ENCODE assay signal across 16 mouse cellular contexts in the genomic region with DNA sequence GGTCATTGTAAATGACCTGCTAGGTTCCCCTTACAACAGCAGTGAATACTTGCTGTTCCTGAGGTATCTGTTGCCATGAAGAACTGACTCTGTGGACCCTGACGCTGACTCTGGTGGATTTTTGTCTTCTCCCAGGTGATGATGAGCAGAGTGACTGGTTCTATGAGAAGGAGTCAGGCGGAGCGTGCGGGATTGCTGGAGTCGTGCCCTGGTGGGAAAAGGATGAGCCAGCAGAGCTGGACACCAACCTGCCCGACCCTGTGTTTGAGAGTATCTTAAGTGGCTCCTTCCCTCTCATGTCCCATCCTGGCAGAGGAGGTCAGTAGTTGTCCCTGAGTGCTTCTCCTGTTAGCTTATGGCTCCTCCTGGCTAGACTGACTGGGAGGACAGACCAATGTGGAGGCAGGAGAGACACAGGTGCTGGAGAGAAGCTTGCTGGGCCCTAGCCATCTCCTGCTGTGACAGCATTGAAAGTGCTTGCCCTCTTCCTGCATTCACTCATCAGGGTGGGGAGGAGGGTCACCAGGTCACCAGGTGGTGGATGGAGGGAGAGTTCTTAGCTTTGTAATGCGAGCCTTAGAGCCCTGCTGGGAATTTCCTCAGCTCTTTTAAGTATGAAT. TPM values are rescaled to one million over a fixed set of nuclear protein-coding genes. Genes with fewer than 3 reads are reported as not detected.
DNase-seq lines count a peak whose midpoint lies in the region; ATAC-seq lines count a peak whose summit lies in the region.
"Had no signal": no experiment of that assay in that cellular context is flagged by ENCODE, and none has a peak within 500 bp of the region (broad histone marks: within the 10 kb centered on the region; RNA-seq: fewer than 3 reads in every experiment).

No protein-coding gene starts in this region.

- no peaks in the 10 kb centered on the region for H3K9me3 ChIP-seq in limb, embryonic 11.5 days (ENCODE audit: control insufficient read depth, low read length)
- no peaks in the 10 kb centered on the region for H3K9me3 ChIP-seq in limb, embryonic 10.5 days (replicated peaks)
- no peaks in the 10 kb centered on the region for H3K9me3 ChIP-seq in neural tube, embryonic 11.5 days (ENCODE audit: control insufficient read depth, low read length)
- H3K9me3 ChIP-seq: embryonic facial prominence, embryonic 13.5 days; G1E; heart, embryonic 12.5 days had no signal

- WGBS in limb, embryonic 11.5 days = 51% methylated on average over 7 of the region's 7 CpGs
- 60% methylated on average over 7 of the region's 7 CpGs for WGBS in limb, embryonic 10.5 days
- WGBS in neural tube, embryonic 11.5 days = 48% methylated on average over 7 of the region's 7 CpGs

- no peak for ATAC-seq in limb, embryonic 11.5 days (ENCODE audit: insufficient number of reproducible peaks, low FRiP score, low TSS enrichment, low read depth)
- ATAC-seq in neural tube, embryonic 11.5 days (ENCODE audit: insufficient read depth, low FRiP score, low TSS enrichment) = no peak
- ATAC-seq: inflammation-experienced regulatory T-cells, adult 6 months had no signal

- no peak overlapping the region for H3K4me3 ChIP-seq in limb, embryonic 11.5 days (ENCODE audit: low read depth, low read length)
- H3K4me3 ChIP-seq in limb, embryonic 10.5 days = no peak overlapping the region
- H3K4me3 ChIP-seq in neural tube, embryonic 11.5 days (ENCODE audit: low read depth, low read length) = no peak overlapping the region
- H3K4me3 ChIP-seq: embryonic facial prominence, embryonic 13.5 days; heart, embryonic 12.5 days had no signal

- peak; percentile 41 for DNase-seq in limb, embryonic 11.5 days (ENCODE audit: low spot score)
- DNase-seq in limb, embryonic 10.5 days (ENCODE audit: low spot score) = no peak
- peak; percentile 17 for DNase-seq in brain, adult 2 months (ENCODE audit: low read depth, low spot score)
- DNase-seq in cerebellum, postnatal 10 days = peak; percentile 77 to 81
- DNase-seq in neural tube, embryonic 11.5 days (ENCODE audit: low spot score) = peak; percentile 17
- no peak for DNase-seq in T-cell, adult 2 months (ENCODE audit: low spot score)
- no peak for DNase-seq in left cerebral cortex, adult 11 months (ENCODE audit: low spot score)
- DNase-seq: adrenal gland, postnatal 25 days; gastrocnemius, postnatal 36 days; heart, postnatal 36 days; lung, postnatal 14 days had no signal

- no peaks in the 10 kb centered on the region for H3K4me1 ChIP-seq in limb, embryonic 11.5 days (ENCODE audit: control insufficient read depth, insufficient read depth, low read length)
- peaks cover 8% of the 10 kb centered on the region for H3K4me1 ChIP-seq in limb, embryonic 10.5 days
- no peaks in the 10 kb centered on the region for H3K4me1 ChIP-seq in neural tube, embryonic 11.5 days (ENCODE audit: control insufficient read depth, insufficient read depth, low read length)
- H3K4me1 ChIP-seq: embryonic facial prominence, embryonic 13.5 days had no signal

- H3K27ac ChIP-seq in limb, embryonic 11.5 days (replicated peaks; ENCODE audit: low read depth, low read length) = no peak overlapping the region
- no peak overlapping the region for H3K27ac ChIP-seq in limb, embryonic 10.5 days
- H3K27ac ChIP-seq in neural tube, embryonic 11.5 days (ENCODE audit: low read depth, low read length) = no peak overlapping the region
- H3K27ac ChIP-seq: embryonic facial prominence, embryonic 13.5 days; liver, embryonic 14.5 days had no signal

- H3K36me3 ChIP-seq in limb, embryonic 11.5 days (ENCODE audit: control insufficient read depth, insufficient read depth, low read length) = 0 out of 2 replicates have a peak, but pooled peaks cover 2% of the 10 kb centered on the region
- peaks cover 36% of the 10 kb centered on the region for H3K36me3 ChIP-seq in limb, embryonic 10.5 days
- no peaks in the 10 kb centered on the region; the same call in 1 of the 2 replicates for H3K36me3 ChIP-seq in neural tube, embryonic 11.5 days (ENCODE audit: control insufficient read depth, insufficient read depth, low read length)

- no peak overlapping the region for H3K4me2 ChIP-seq in limb, embryonic 11.5 days (ENCODE audit: low read depth, severe bottlenecking)
- H3K4me2 ChIP-seq in neural tube, embryonic 11.5 days (ENCODE audit: low read depth) = no peak overlapping the region
- H3K4me2 ChIP-seq: embryonic facial prominence, embryonic 13.5 days; heart, embryonic 12.5 days had no signal

- no peak overlapping the region for H3K9ac ChIP-seq in limb, embryonic 11.5 days (ENCODE audit: low read length)
- H3K9ac ChIP-seq in neural tube, embryonic 11.5 days (ENCODE audit: low read length) = no peak overlapping the region
- H3K9ac ChIP-seq: embryonic facial prominence, embryonic 13.5 days; heart, embryonic 12.5 days; liver, embryonic 14.5 days had no signal

- H3K27me3 ChIP-seq in limb, embryonic 11.5 days (ENCODE audit: control insufficient read depth, insufficient read depth, low read length) = no peaks in the 10 kb centered on the region
- H3K27me3 ChIP-seq in limb, embryonic 10.5 days (ENCODE audit: low read depth, poor library complexity, severe bottlenecking) = no peaks in the 10 kb centered on the region
- H3K27me3 ChIP-seq in neural tube, embryonic 11.5 days (ENCODE audit: control insufficient read depth, insufficient read depth, low read length) = no peaks in the 10 kb centered on the region
- H3K27me3 ChIP-seq: embryonic facial prominence, embryonic 13.5 days; heart, embryonic 12.5 days had no signal

RNA-seq across cellular contexts. Expression of a gene that starts 17.8 kb away (rescaled TPM):
- 23.4 and 25.2 TPM in 2 replicates for polyA plus RNA-seq in limb, embryonic 11.5 days (2014; fragmentation: Nextera tagmentation; extraction: Ambion mirVana)
- polyA plus RNA-seq in limb, embryonic 10.5 days (2016; fragmentation: Nextera tagmentation; extraction: Ambion mirVana) = 22.0 and 24.7 TPM in 2 replicates
- 25.4 and 30.4 TPM in 2 replicates for polyA plus RNA-seq in neural tube, embryonic 11.5 days (2014; fragmentation: Nextera tagmentation; extraction: Ambion mirVana)

RNA-seq across cellular contexts. Expression of a gene that starts 17.8 kb away (rescaled TPM):
- polyA plus RNA-seq in limb, embryonic 11.5 days (2014; fragmentation: Nextera tagmentation; extraction: Ambion mirVana) = 0.57 and 0.72 TPM in 2 replicates
- polyA plus RNA-seq in limb, embryonic 10.5 days (2016; fragmentation: Nextera tagmentation; extraction: Ambion mirVana) = 0.89 and 1.4 TPM in 2 replicates
- 0.47 and 1.7 TPM in 2 replicates for polyA plus RNA-seq in neural tube, embryonic 11.5 days (2014; fragmentation: Nextera tagmentation; extraction: Ambion mirVana)
- polyA plus RNA-seq: G1E; inflammation-experienced regulatory T-cells, adult 6 months had no signal

Comparison
In these comparisons a context has a peak if more than half of its experiments do, and no peak if none do; other contexts are left out.
1. DNase-seq: peak in limb, embryonic 11.5 days (single experiment), brain, adult 2 months (single experiment), cerebellum, postnatal 10 days (2 of 2) and neural tube, embryonic 11.5 days (single experiment); none in limb, embryonic 10.5 days (single experiment), T-cell, adult 2 months (single experiment) and left cerebral cortex, adult 11 months (single experiment).